Mouse (Mus musculus): ENCODE results near the gene Snrpa1. TPM values are rescaled to one million over a fixed set of nuclear protein-coding genes. Genes with fewer than 3 reads are reported as not detected.

The Snrpa1 gene
- total RNA-seq, 2 experiments from 2014 or later, result 52.3 to 58.9 TPM

- intact Hi-C loops (cut with DNase I), result no loop called here
- DNase-seq, result peak; percentile 9
These were observed 17.6 kb downstream of the Snrpa1 start for GRCm38 (mm10) chr7:66076411-66076810.

- intact Hi-C loops (cut with DNase I), result no loop called here
- DNase-seq, result peak; percentile 97
These were observed 20.8 kb downstream of the Snrpa1 start, which contains the start of gene Selenos for GRCm38 (mm10) chr7:66079364-66080230. TSS of gene Selenos (plus strand) at chr7:66079649.

- intact Hi-C loops (cut with DNase I), result no loop called here
- no peak for DNase-seq
These were observed 21.4 kb downstream of the Snrpa1 start for GRCm38 (mm10) chr7:66080231-66080613.

GRCm38 (mm10) chr7:66083757-66084156 is 25.0 kb downstream of the Snrpa1 start:
- intact Hi-C loops (cut with DNase I), result no loop called here
- no peak for DNase-seq

GRCm38 (mm10) chr7:66084546-66084945 is 25.7 kb downstream of the Snrpa1 start:
- no peak for DNase-seq
- intact Hi-C loops (cut with DNase I), result no loop called here

- intact Hi-C loops (cut with DNase I), result no loop called here
- no peak for DNase-seq
These were observed 28.8 kb downstream of the Snrpa1 start for GRCm38 (mm10) chr7:66087652-66088051.

- intact Hi-C loops (cut with DNase I), result no loop called here
- no peak for DNase-seq
These were observed 29.3 kb downstream of the Snrpa1 start for GRCm38 (mm10) chr7:66088077-66088476.

GRCm38 (mm10) chr7:66090676-66091190 is 31.9 kb downstream of the Snrpa1 start:
- DNase-seq, result no peak
- intact Hi-C loops (cut with DNase I), result no loop called here

GRCm38 (mm10) chr7:66091553-66091952 is 32.8 kb downstream of the Snrpa1 start:
- no peak for DNase-seq
- intact Hi-C loops (cut with DNase I), result no loop called here

GRCm38 (mm10) chr7:66092656-66093055 is 33.9 kb downstream of the Snrpa1 start:
- peak; percentile 22 for DNase-seq
- intact Hi-C loops (cut with DNase I), result no loop called here

- intact Hi-C loops (cut with DNase I), result no loop called here
- peak; percentile 67 for DNase-seq
These were observed 35.3 kb downstream of the Snrpa1 start for GRCm38 (mm10) chr7:66094141-66094540.

- intact Hi-C loops (cut with DNase I), result no loop called here
- no peak for DNase-seq
These were observed 40.0 kb downstream of the Snrpa1 start for GRCm38 (mm10) chr7:66098803-66099202.

- intact Hi-C loops (cut with DNase I), result loop anchor here (5.0 kb wide), 1 partner anchor 560 kb away; no protein-coding TSS in a partner anchor
- DNase-seq, result no peak
These were observed 43.1 kb downstream of the Snrpa1 start for GRCm38 (mm10) chr7:66101866-66102265.

- intact Hi-C loops (cut with DNase I), result loop anchor here (5.0 kb wide), 1 partner anchor 558 kb away; no protein-coding TSS in a partner anchor
These were observed 45.7 kb downstream of the Snrpa1 start for GRCm38 (mm10) chr7:66104531-66104930.

GRCm38 (mm10) chr7:66105771-66106170 is 47.0 kb downstream of the Snrpa1 start:
- DNase-seq, result no peak
- intact Hi-C loops (cut with DNase I), result loop anchor here (5.0 kb wide), 1 partner anchor 282 kb away; the partner anchor contains the start of gene Lrrk1

More at GRCm38 (mm10) chr7:66104531-66104930, 45.7 kb downstream of the Snrpa1 start:
- DNase-seq, result no peak

GRCm38 (mm10) chr7:66106581-66107056 is 47.8 kb downstream of the Snrpa1 start:
- intact Hi-C loops (cut with DNase I), result loop anchor here (5.0 kb wide), 1 partner anchor 281 kb away; the partner anchor contains the start of gene Lrrk1
- no peak for DNase-seq

- no peak for DNase-seq
- intact Hi-C loops (cut with DNase I), result loop anchor here (5.0 kb wide), 1 partner anchor 280 kb away; the partner anchor contains the start of gene Lrrk1
These were observed 48.4 kb downstream of the Snrpa1 start for GRCm38 (mm10) chr7:66107206-66107605.

- intact Hi-C loops (cut with DNase I), result loop anchor here (2.0 to 5.0 kb wide), 2 partner anchors 193 to 279 kb away; partner anchors contain the start of gene Lrrk1
- peak; percentile 49 for DNase-seq
These were observed 49.1 kb downstream of the Snrpa1 start for GRCm38 (mm10) chr7:66107930-66108329.

GRCm38 (mm10) chr7:66108961-66109854 is 50.4 kb downstream of the Snrpa1 start, which contains the start of gene Chsy1:
TSS of gene Chsy1 (plus strand) at chr7:66109515.
- intact Hi-C loops (cut with DNase I), result loop anchor here (2.0 to 5.0 kb wide), 2 partner anchors 192 to 278 kb away; partner anchors contain the start of gene Lrrk1
- DNase-seq, result peak; percentile 92

All from left cerebral cortex, postnatal 4 days (tissue).